Mouse (Mus musculus): ENCODE measurements around the gene Islr2.

Islr2 gene

DNA sequence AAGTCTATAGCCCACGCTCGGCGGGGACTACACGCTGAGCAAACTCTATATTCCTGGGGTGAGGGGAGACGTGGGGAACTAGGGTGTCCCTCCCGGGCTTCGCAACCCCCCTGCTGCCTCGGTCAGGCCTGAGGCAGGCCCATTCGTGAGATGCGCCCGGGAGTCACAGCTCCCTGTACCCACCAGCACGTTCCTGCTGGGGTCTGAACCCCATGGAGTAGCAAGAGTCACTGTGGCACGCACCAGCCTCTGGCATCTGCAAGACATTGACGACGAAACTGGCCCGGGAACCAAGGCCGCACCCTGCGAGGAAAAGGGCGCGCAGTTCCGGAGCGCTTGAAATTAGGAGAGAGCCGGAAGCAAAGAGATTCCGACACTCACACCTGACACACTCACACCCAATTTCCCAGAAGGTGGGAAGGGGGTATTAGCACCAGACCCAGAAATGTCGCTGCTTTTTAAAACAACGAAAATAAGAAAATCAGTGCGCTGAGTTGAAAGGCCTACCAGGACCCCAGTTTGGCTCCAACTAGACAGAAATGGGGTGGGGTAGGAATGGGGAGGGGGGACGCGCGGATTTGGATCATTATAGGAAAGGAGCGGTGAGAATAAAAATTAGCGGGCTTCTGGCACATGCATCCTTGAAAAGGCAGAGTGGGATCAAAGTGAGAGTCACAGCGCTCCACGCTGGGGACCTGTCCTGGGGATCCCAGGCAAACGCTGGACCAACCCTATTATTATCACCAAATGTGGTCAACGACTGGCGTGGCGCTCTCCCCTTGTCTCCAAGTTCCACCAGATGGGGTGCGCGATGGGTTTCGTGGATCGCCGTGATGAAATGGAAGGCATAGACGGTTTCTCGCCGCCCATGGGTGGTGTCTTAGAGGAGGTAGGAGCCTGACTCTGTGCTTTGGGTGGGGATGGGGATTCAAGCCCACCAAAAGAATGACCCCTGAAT, 7.2 kb downstream of the Islr2 start:
- DNase-seq (ENCODE audit: low spot score in 2 of 2), result no peak

GRCm38 (mm10) chr9:58196141-58196540, 8.0 kb downstream of the Islr2 start:
- DNase-seq (ENCODE audit: low spot score in 2 of 2), result no peak

DNA sequence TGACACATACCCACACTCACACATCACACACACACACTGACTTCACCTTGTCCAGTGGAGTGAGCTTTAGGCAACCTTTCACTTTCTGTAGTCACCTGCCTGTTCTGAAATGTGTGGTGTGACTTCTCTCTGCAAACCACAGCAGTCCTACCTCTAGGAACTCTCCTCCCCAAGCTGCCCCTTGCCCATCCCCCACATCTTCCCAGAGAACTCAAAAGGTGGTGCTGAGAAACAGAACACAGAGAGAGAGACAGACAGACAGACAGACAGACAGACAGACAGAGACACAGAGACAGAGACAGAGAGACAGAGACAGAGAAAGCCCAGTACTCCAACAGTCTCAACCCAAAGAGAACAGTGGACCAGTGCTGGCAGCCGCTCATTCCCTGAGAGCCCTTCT, 8.4 kb downstream of the Islr2 start:
- DNase-seq (ENCODE audit: low spot score in 2 of 2), result no peak

DNA sequence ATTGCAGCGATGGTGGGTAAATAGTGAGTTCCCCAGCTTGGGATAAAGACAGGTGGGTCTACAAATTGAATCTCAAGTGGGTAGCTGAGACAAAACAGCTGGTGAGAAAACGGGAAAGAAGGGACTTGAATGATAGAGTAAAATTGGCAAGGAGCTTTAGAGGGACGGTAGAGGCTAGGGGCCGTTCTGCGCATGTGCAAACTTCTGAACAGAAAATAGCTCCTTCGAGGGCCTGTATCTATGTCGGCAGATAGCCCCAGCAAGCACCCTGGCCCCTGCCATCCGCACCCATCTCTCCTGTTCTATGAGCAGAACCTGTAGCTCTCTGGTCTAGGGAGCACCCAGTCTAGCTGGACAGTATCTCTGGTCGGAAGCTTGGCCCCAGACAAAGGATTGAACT, 9.9 kb downstream of the Islr2 start:
- no peak for DNase-seq (ENCODE audit: low spot score in 2 of 2)

DNA sequence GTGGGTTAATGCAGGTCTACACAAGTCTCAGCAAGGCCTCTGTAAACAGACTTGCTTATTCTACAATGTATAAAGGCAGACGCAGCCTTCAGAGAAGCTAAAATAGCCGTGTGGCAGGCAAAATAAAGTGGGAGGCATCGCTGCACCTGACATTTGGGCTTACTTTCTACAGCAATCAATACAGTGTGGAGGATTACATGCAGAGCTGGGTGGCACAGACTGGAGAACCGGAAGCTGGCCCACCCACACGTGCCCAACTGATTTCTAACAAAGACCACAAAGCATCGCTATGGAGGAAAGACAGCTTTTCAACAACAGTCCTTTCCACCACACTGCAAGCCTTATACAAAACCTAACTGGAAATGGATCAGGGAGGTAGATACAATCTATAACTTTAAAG, 19.7 kb downstream of the Islr2 start:
- DNase-seq (ENCODE audit: low spot score in 2 of 2), result no peak

GRCm38 (mm10) chr9:58179390-58179789, 24.7 kb downstream of the Islr2 start:
- DNase-seq (ENCODE audit: low spot score in 2 of 2), result no peak

GRCm38 (mm10) chr9:58177165-58177564, 27.0 kb downstream of the Islr2 start:
- no peak for DNase-seq (ENCODE audit: low spot score in 2 of 2)

DNA sequence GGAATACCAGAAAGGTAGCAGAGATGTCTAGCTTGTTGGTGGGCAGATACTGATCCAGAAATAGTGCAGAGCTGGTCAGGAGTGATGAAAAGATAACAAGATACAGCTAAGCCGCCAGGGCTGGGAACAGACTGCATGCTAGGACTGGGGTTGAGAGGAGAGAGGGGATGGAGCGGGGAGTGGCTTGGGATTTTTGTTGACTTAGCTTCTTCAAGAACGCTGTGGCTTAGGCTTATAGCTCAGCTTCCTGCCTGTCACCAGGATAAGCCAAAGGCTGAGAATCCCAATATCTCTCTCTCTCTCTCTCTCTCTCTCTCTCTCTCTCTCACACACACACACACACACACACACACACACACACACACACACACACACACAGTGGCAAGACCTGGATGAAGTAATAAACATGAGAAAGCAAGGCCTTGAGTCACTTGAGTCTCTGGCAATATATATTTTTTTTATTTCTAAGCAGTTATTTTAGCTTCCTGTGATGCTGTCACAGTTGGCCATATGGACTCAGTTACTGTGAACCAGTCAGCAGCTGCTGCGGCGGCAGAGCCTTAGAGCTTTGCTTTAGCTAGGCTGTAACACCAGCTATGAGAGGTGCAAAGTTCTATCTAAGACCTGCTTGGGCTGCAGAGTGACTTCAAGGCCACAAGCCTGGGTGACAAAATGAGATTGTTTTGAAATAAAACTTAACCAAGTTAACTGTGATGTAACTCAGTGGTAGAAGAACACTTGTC, 28.2 kb downstream of the Islr2 start:
- peak in 1 of 2 experiments; percentile 46 for DNase-seq (ENCODE audit: low spot score in 2 of 2)

DNA sequence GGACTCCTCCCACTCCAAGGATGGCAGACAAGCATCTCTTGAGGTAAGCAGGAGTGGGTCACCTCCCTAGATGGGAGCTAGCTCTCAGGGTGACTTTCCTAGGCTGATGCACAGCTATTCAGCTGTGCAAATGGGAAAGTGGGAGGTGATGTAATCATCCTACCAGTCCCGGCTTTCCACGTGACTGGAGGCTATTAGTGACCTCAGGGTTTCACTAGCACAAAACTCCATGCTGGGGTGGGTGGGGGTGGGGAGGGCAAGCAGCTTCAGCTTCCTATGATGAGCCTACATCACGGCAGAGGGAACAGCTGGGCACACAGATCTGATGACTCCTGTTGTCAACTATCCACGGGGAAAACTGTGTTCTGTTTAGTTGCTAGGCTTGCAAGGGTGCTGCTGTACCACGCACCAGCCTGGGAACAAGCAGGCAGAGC, 29.3 kb downstream of the Islr2 start:
- no peak for DNase-seq (ENCODE audit: low spot score in 2 of 2)

DNA sequence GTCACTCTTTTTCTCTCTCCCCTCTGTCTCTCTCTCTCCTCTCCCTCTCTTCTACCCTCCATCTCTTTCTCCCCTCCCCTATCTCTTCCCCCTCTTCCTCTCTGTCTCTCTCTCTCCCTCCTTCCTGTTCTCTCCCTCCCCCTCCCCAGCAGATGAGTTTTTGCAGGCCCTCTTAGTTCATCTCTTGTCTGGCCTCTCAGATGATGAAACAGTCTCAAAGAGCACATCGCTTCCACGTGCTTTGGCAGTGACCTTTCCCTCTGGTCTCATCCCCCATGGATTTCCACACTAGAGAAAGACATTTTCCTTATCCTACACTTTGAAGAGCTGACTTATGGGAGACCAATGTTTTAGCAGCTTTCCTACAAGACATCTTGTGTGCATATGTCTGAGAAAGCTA, 31.3 kb downstream of the Islr2 start:
- no peak for DNase-seq (ENCODE audit: low spot score in 2 of 2)

DNA sequence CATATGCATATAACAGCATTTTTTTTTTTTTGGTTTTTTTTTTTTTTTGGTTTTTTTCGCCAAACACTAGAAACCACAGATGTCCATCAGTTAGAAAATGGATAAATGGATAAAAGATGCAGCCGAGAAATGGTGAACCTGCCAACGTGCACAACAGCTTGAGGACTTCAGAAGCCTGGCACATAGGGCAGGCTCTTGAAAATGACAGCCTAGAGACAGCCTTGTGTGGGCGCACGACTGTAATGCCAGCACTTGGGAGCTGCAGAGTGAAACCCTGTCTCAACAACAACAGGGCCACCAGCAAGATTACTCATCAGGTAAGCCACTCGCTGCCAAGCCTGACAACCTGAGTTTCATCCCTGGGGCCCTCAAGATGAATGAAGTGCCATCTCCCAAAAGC, 34.7 kb downstream of the Islr2 start:
- no peak for DNase-seq (ENCODE audit: low spot score in 2 of 2)

DNA sequence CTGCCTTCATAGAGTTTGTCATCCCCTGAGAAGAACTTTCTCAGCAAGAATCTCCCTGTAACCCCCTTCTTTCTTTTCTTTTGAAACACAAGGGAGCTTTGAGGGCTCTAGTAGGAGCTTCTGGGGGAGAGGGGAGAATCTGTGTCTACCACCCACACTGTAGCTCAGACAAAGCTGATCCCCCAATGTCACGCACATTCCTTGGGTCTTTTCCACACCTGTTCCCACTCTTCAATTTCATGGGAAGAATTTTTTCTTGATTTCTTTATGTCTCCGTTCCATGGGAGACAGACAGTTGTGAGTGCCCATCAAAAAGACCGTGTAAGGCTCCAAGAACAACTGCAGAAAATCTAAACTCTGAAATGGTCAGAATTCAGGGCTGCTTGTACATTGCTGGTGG, 35.2 kb downstream of the Islr2 start:
- DNase-seq (ENCODE audit: low spot score in 2 of 2), result no peak

DNA sequence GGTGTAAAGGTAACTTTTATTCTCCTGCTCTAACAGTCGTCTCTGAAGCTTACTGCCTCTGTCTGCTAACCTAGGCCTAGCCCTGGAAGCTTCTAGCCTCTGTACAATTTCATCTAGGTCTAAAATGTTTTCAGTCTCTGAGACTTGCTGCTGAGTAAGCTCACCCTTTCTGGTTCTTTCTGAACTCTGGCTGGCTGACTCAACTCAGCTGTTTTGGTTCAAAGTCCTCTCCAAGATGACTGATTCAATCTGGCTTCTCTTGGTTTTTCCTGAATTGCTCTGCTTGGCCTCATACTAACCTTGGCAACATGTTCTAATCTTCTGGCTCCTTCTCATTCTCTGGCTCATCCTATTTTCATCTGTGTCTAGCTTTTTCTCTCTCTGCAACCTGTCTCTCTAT, 38.3 kb downstream of the Islr2 start:
- no peak for DNase-seq (ENCODE audit: low spot score in 2 of 2)

DNA sequence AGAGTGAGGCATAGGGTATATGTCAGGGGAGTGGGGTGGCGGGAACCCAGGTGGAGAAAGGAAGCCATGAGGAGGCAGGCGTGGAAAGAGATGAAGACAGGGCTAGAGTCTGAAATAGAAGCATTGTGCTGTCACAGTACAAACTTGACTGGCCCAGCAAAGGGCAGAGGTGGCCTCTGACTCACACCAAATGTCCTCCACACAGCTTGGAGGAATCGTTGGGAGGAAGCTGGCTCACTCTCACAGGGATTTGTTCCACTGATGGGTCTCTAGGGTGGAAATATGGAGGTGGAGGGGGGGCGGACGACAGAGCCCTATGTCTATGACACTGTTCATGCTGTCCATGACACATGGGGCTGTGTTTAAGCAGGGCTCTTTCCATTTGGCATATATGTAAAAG, 41.0 kb downstream of the Islr2 start:
- DNase-seq (ENCODE audit: low spot score in 2 of 2), result no peak

- no peak for DNase-seq (ENCODE audit: low spot score in 2 of 2)
Measured at GRCm38 (mm10) chr9:58162173-58162572, 41.9 kb downstream of the Islr2 start.

DNA sequence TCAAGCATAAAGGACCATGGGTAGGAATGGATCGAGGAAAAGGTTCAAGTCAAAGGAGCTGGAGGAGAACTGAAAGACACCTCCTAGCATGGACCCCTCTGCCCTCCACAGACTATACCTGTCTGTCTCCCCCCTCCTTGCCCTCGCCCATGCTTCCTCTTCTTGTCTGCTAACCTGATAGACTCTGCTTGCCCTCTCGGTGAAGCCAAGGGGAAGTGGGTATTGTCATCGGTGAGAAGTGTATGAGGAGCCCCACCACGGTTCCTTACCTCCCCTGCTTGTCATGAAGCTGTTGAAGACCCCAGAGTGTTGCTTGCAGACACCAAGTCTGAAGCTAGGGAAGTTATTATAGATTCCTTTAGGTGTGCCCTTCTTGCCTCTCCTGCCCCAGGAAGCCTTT, 43.8 kb downstream of the Islr2 start:
- DNase-seq (ENCODE audit: low spot score in 2 of 2), result no peak

- peak in 1 of 2 experiments; percentile 39 for DNase-seq (ENCODE audit: low spot score in 2 of 2)
Measured at GRCm38 (mm10) chr9:58159855-58160254, 44.3 kb downstream of the Islr2 start.

DNA sequence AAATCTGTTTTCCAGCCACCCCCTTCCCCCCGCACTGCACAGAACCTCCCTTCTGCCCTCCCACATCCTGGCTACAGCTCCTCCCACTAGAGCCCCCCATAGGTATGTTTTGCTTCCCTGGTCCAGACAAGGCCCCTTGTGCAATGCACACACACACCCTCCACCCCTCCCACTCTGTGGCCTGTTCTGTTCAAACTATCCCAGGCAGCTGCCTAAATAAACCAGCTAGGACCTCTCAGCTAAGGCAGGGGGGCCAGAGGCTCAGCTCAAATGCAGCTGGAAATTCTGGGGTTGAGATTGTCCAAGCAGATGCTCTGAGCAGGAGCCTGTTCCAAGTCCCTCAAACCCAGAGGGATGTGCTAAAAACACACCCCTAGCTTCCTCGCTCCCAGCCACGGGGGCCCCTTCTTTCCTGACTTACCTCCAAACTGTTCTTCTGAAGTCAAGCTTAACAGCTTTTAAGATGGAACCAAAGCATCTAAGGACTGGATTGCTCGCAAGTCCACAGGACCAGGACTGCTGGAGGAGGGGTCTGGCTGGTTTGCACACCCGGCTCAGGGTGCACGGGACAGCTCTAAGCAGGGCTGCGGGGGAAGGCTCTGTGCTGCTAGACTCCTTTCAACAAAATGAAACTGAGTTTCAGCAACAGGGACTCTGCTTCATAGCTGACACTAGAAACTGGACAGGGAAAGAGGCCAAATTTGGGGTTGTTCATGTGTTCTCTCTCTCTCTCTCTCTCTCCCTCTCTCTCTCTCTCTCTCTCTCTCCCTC, 45.4 kb downstream of the Islr2 start:
- no peak for DNase-seq (ENCODE audit: low spot score in 2 of 2)

DNA sequence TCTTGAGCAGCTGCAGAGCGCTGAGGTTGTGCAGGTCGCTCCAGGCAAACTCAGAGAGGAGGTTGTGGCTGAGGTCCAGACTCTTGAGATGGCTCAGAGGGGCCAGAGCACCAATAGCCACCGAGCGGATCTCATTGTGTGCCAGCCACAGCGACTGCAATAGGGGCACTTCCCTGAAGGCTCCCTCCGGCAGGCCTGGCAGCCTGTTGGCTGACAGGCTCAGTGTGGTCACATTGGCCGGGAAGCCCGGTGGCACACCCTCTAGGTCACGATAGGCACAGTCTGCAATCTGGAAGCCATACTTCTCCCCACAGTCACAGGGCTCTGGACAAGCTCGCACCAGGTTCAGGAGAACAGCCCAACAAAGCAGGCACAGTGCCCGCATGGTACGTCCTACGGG, 46.3 kb downstream of the Islr2 start:
- no peak for DNase-seq (ENCODE audit: low spot score in 2 of 2)

- no peak for DNase-seq (ENCODE audit: low spot score in 2 of 2)
Measured at GRCm38 (mm10) chr9:58156819-58157560, 47.1 kb downstream of the Islr2 start.

DNA sequence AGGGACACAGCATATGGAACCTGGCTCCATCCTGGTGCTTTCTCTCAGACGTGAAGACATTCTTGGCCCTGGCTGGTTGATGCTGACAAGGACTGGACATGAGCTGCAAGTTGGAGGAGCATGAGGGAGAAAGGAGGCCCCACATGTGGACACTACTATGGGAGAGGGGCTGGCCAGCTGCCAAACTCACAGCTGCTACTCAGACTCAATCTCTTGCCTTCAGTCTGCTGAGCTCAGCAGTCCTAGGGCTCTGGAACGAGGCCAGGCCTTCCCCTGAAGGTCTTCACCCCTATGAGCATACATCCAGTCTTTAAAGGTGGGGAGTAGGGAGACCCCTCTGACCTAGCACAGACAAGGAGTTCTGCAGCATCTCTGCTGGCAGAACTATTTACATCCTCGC, 48.8 kb downstream of the Islr2 start:
- DNase-seq (ENCODE audit: low spot score in 2 of 2), result no peak
